Mouse (Mus musculus) forelimb bud, embryonic 11.5 days (tissue): ENCODE data around the gene Wnk1.

Source experiments
- DNase-seq: peaks from one replicate; pipeline ENCODE4 v3.0.0-alpha.2; 2012; ENCODE audit warnings: low read depth, low spot score

The Wnk1 gene

DNA sequence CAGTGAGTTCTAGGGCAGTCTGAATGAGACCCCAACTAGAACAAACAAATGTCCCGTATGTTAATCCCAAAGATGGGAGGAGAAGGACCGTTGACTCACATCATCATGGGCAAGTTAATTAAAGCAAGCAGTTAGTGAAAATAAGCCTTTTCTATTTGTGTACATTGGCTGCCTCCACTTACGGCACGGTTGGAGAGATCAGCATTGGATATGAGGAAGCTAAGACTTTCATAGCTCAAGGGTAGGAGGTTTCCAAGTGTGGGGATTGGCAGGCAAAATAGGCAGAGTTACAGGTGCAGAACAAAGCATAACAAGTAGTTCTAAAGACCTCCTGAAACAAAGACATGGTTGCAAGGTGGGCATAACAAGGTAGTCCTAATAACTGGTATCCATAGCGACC, 133.0 kb downstream of the Wnk1 start:
- no peak for DNase-seq

DNA sequence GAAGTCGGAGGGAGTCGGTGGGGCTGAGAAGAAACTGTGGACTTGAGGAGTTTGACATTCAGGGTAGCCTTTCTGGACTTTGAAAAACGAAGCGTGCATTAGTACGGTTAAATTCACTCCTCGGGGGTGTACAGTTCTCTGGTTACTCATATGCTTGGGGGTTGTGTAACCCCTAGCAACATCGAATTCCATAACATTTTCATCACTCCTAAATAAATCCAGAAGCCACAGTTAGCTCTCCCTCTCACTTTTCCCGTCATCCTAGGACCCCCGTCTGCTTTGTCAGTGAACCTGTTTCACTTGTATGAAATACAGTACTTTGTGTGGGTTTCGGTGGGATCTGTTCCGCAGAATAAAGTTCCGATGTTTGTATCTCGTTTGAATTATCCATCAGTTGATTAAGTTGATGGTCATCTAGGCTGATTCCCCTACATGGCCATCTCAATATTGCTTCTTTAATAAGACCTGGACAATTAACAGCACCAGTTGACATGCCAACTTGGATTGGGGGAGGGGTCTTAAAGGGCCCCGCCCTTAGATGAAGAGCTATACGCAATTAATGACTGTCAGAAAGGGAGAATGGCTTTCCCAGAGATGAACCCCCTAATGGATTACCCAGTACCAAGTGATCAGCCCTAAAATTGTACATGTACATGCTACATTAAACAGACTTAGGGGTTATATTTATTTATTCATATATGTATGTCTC, 135.2 kb downstream of the Wnk1 start:
- DNase-seq: no peak

DNA sequence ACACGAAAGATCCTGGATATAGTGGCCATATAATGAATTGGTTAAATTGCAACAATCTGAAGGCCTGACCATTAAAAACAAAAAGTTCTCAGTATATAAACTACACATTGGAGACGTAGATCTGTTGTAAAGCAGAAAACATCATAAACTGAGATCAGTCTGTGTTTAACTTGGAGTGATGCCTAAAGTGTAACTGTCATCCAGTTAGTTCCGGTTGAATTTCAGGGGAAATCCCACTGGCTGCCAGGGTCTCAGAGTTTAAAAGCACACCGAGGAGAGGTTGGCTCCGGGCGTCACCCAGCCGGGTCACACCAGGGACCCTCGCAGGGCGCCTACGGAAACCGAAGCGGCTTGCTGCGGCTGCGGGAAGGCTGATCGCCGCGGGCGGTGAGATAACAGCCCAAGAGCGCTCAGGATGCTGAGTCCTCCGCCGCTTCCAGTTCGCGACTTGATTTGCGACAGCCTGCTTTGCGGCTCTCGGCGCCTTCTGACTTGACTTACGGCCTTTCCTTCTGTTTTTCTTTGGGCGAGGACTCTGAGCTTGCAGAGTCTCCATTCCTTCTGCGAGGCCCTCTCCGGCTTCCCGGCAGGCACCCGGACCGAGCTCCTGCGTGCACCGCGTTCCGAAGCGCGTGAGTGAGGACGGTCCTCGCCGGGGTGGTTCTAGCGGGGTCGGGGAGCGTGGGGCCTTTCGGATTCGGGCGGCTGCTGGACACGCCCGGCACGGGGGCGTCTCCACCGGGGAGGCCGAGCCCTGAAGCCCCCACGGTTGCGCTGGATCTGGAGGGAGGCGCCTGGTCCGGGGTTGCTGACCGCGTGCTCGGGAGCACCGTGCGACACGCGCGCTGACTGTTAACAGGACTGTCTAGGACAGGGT, 136.0 kb downstream of the Wnk1 start, which contains the start of gene Rad52:
Gene Rad52, plus strand, starts transcription at position 495 of the 877 bp plus-strand sequence.
- DNase-seq: peak; percentile 86

DNA sequence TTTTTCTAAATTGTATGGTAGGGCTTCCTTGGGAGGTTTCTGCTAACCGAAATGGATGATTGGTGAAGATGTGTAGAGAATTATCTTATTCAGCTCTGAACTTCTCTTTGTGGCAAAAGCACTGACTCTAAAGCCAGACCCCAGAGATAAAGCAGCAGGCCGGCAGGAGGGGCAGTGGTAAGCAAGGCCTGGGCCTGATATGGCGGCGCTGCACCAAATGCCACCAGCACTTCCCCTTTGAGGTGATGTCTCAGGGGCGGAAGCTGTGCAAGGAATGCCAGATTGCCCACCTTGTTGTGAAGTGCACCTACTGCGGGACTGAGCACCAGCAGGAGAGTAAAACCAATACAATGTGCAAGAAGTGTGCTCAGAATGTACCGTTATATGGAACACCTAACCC, 145.8 kb downstream of the Wnk1 start:
- no peak for DNase-seq

DNA sequence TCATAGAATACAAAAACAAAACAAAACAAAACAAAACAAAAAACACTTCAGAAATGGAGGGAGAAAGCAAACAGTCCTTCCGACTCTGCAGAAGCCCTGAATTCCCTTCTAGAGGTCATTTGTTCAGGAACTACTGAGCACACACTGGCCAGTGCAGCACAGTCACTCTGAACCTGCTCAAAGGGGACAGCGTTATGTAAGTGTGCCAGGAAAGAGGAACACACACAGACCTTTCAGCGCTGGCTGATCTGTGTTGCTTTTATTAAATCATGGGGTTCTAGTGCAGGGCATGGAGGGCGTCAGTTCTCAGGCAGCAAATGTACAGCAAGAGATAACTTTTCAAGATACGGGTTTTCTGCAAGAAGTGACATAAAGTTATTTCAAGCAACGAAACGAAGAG, 155.3 kb downstream of the Wnk1 start:
- DNase-seq: no peak
